Mouse (Mus musculus) kidney, adult 10 weeks (tissue): ENCODE results near the gene Vmn2r27. TPM values are rescaled to one million over a fixed set of nuclear protein-coding genes. Genes with fewer than 3 reads are reported as not detected.

Experiments
- polyA plus RNA-seq: library from polyadenylated mRNA; stranded (reverse); fragments of 350-450 nt; fragmentation: Illumina TruSeq; extraction: RNeasy Lipid Tissue Mini Kit (QIAGEN cat#74804); gene quantifications from one replicate; pipeline ENCODE4 v1.2.3, GENCODE M21; 2014; ENCODE audit warnings: low read depth, low replicate concordance

Gene Vmn2r27
- polyA plus RNA-seq = not detected

GRCm38 (mm10) chr6:124231756-124232155 is at the start of gene Vmn2r27:
Vmn2r27 (minus strand) TSS chr6:124231856.

Other genes starting within 250 kb of the Vmn2r27 start
- gene Vmn2r26, start 207.3 kb downstream of the Vmn2r27 start, polyA plus RNA-seq = not detected
- gene Cd163, start 72.8 kb upstream of the Vmn2r27 start, polyA plus RNA-seq = 0.40 TPM
- gene Pex5, start 183.2 kb upstream of the Vmn2r27 start, polyA plus RNA-seq = 15.4 TPM
- not detected for gene Clstn3, start 232.9 kb upstream of the Vmn2r27 start, polyA plus RNA-seq